Mouse (Mus musculus): ENCODE results near the gene Lin37. TPM values are rescaled to one million over a fixed set of nuclear protein-coding genes. Genes with fewer than 3 reads are reported as not detected.

The Lin37 gene
- 108 TPM for polyA plus RNA-seq (2017; shearing (Covaris generic))

DNA sequence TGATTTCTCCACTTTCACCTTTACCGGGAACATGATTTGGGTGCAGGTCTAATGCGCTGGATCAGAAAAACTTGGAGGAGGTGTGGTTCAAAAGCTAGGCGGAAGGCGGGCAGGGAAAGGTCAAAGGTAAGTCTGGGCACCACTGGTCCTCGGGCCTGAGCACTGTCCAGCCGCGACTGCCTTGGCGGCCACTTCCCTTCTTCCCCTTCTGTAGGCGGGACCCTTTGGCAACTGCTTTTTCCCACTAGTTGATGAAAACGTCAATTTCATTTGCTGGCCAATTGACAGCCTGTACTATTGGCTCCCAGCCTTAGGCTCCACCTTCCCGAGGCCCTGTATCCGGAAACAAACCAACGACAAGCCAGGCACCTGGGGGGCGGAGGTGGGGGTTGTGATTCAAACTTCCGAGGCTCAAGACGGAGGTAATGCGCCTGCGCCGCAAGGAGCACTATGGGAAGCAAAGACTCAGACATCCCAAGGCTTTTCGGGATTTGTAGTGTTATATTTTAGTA is at the start of gene Lin37:
Gene Lin37 (minus strand): TSS at position 396 of the 512 bp plus-strand sequence.

DNA sequence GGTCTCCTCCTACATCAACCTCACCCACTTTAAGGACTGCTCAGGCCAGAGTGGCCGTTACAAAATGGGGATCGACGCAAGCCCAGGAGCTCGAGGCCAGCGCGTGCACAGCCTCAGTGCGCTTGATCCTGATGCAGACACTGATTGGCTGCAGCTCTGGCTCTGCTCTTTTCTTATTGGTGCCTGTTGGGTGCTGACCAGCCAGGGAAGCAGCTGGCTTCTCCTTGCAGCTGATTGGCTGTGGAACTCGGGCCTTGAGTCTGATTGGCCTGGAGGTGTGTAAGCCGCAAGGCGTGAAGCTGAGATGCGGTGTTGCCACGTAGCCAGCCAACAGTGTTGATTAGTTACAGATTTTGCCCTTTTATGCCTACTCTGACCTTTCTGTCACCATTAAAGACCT is 39.1 kb upstream of the Lin37 start, which contains the start of gene Zbtb32:
Gene Zbtb32 (minus strand): TSS at position 124 of the 400 bp plus-strand sequence.

DNA sequence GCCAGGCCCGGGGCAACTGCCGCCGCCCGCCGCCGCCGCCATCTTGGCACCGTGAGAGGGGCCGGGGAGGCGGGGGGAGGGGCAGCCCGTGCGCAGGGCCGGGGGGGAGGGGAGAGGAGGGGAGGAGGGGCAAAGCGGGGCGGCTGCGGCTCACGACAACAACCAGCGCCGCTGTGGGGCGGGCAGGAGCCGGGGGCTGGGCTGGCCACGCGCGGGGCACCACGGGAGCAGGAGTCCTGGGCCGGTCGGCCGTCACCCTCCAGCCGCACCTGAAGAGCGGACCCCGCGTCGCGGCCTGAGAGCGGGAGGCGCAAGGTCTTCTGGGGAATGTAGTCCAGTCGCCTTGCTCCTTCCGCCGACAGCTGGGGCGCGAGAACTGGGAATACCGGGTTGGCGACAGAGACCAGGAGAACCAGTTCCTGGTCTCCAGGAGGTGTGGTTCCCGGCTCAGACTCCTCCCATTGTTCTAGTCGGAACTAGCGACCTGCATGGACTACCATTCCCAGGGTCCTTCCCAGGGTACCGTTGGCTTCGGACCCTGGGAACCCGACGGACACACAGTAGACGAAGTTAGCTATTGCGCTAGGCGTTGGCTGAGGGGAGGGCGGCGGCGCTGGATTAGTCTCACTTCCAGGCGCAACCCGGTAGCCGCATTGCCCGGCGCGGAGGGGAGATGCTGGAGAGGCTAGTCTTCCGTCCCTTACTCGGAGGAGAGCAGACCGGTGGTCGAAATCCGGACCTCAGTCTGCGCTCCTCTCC is 29.2 kb upstream of the Lin37 start, which contains the start of gene Kmt2b:
Gene Kmt2b (minus strand): TSS at position 51 of the 759 bp plus-strand sequence.

DNA sequence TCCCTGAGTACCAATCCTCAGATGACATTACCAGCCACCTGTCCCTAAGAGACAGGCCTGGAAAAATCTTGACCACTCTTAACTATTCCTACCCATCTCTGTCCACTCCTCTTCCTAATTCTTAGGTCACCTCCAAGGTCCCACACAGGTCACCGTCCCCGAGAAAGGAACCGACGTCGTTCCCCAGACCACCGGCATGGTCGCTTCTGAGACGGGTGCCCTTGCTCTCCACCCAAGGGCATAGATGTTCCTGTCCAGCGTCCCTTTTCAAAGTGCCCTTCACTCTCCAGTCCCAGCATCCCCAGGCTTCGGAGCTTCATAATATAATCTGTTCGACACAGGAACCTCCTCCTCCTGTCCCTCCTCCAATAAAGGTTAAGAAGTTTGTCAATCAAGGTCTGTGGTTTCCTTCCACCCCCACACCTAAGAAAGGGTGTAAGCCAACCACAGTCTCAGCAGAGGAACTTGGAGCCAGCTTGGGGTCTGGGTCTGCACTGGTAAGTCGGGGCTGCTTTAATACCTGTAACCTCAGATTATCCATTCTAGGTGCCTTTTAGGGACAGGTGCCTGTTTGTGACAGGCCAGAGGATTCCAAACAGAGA is 5.4 kb upstream of the Lin37 start, which contains the start of gene Igflr1:
Gene Igflr1 (plus strand): TSS at position 458 of the 602 bp plus-strand sequence.

DNA sequence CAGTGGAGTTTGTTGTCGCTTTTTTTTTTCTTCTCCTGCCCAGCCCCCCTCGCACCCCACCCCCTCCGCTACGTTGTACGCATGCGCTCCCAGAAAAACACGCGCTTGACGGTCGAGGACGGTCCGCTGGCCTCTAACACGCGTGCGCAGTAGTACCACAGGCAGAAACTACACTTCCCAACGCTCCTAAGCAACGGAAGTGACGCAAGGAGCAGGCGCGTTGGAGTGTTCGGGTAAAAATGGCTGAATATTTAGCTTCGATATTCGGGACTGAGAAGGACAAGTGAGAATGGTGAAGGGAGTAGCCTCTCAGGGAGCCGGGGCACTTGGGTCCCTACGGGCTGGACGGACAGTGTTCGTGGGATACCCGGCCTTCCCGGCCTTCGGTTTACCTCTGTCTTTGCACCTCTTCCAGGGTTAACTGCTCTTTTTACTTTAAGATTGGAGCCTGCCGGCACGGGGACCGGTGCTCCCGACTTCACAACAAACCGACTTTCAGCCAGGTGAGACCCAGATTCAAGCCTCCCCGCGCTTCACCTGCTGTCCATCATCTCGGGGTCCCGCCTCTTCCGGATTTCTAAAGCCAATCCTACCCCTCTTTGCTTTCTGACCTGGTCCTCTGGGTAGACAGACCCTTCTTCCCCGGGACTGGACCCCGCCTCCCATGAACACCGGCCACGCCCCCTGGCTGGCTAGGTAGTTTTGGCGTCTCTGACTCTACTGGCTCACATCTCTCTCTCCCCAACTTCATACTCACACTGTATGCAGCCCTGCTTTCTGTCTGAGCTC is 3.7 kb upstream of the Lin37 start, which contains the start of the genes U2af1l4, Gm49396 and Psenen:
Gene U2af1l4 (plus strand): TSS at position 185 of the 789 bp plus-strand sequence.
Gene Gm49396 (plus strand): TSS at position 228 of the 789 bp plus-strand sequence.
Gene Psenen (minus strand): TSS at position 511 of the 789 bp plus-strand sequence.

DNA sequence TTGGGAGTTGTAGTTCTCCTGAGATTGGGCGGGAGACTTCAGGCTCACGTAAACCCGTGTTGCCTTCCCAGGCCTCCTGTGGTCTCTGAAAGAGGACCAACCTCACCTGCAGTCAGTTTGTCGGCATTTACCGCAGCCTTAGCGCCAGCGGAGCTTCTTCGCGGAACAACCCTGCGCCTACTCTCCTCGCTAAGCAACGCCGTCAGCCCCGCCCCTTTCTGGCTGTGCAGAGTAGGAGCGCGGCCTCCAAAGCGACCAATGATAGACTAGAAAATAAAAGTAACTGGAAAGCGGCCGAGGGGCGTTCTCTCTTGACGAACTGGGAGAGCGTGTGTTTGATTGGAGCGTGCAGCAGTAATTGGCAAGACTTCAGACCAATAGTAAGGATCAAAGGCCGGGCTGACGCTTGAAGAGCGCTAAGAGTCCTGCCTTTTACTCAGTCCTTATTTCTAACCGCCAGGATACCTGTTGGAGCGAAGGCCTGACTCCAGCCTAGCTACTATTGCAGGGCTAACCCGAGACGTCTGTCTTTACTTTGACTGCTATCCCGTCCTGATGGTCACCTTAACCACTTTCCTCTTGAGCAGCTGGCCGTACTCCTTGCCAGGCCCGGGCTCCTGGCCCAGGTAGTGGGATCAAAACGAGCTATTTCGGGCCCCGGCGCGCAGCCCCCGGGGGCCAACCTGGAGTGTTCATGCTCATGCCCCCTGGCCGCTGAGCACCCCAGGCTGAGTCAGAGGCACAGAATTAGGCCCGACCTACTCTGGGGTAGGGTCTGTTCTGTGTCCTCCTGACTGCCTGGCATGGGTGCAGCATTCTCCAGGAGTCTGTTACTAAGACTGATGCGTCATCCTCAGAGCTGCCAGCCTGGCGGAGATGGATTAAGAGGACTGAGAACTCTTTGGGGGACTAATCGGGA is 7.3 kb downstream of the Lin37 start, which contains the start of the genes Hspb6 and Proser3:
Gene Hspb6 (plus strand): TSS at position 77 of the 919 bp plus-strand sequence.
Gene Proser3 (minus strand): TSS at position 198 of the 919 bp plus-strand sequence.

DNA sequence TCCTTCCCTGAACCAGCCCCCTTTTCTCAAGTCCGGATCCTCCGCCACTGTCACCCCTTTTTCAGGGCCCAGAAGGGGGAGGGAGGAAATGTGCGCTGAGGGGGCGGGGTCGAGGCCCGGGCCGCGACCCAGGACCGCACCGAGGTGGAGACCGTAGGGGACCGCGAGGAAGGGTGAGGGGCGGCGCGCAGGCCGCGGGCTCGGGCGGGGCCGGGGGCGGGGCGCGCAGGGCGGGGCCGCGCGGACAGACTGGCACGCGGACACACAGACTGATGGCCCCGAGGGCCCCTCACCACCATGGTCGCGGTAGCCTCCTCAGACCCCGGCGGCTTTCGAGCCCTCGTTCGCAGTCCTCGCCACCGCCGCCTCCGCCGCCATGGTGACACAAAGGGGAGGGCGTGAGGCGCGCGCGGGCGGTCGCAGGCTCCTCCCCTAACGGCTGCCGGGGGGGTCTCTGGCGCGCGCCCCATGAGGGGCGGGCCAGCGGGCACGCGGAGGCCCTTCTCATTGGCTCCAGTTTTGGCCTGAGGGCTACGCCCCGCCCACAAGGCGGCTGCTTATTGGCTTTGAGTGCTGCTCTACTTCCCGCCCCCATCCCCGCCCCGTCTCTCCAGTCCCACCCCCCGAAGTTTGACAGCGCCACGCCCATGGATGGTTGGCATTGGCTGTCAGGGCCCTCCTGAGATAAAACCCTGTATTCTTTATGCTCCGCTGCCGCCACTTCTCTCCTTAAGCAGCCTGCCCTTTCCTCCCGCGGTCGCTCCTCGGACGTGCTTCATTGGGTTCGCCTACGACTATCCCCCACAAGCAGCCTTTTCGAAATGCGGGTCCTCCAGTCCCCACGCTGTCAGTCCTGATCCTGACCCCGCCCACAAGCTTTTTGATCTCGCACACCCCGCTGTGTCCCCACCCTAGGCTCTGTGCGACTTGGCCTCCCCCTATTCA is 24.7 kb downstream of the Lin37 start, which contains the start of gene Arhgap33:
Gene Arhgap33 (minus strand): TSS at position 428 of the 945 bp plus-strand sequence.

Other genes starting within 250 kb of the Lin37 start
- 20.3 TPM for gene Syne4, start 245.0 kb downstream of the Lin37 start, polyA plus RNA-seq (2017; shearing (Covaris generic))
- not detected for gene E130208F15Rik, start 238.1 kb downstream of the Lin37 start, polyA plus RNA-seq (2017; shearing (Covaris generic))
- gene Sdhaf1, start 235.9 kb downstream of the Lin37 start, polyA plus RNA-seq (2017; shearing (Covaris generic)): 7.7 TPM
- not detected for gene Lrfn3, start 197.1 kb downstream of the Lin37 start, polyA plus RNA-seq (2017; shearing (Covaris generic))
- gene Tyrobp, start 146.1 kb downstream of the Lin37 start, polyA plus RNA-seq (2017; shearing (Covaris generic)): 7.6 TPM
- gene Hcst, start 140.0 kb downstream of the Lin37 start, polyA plus RNA-seq (2017; shearing (Covaris generic)): 400 TPM
- gene Nfkbid, start 138.1 kb downstream of the Lin37 start, polyA plus RNA-seq (2017; shearing (Covaris generic)): 106 TPM
- 5.2 TPM for gene Aplp1, start 114.3 kb downstream of the Lin37 start, polyA plus RNA-seq (2017; shearing (Covaris generic))
- not detected for gene Kirrel2, start 102.1 kb downstream of the Lin37 start, polyA plus RNA-seq (2017; shearing (Covaris generic))
- gene Nphs1, start 101.5 kb downstream of the Lin37 start, polyA plus RNA-seq (2017; shearing (Covaris generic)): not detected
- gene Prodh2, start 66.2 kb downstream of the Lin37 start, polyA plus RNA-seq (2017; shearing (Covaris generic)): not detected
- gene Arhgap33, start 24.8 kb downstream of the Lin37 start, polyA plus RNA-seq (2017; shearing (Covaris generic)): 1.1 TPM
- gene Hspb6, start 7.7 kb downstream of the Lin37 start, polyA plus RNA-seq (2017; shearing (Covaris generic)): 3.2 TPM
- gene Proser3, start 7.5 kb downstream of the Lin37 start, polyA plus RNA-seq (2017; shearing (Covaris generic)): 10.4 TPM
- gene U2af1l4, start 3.5 kb upstream of the Lin37 start, polyA plus RNA-seq (2017; shearing (Covaris generic)): 42.0 TPM
- 105 TPM for gene Gm49396, start 3.5 kb upstream of the Lin37 start, polyA plus RNA-seq (2017; shearing (Covaris generic))
- gene Psenen, start 3.8 kb upstream of the Lin37 start, polyA plus RNA-seq (2017; shearing (Covaris generic)): 242 TPM
- 243 TPM for gene Igflr1, start 5.6 kb upstream of the Lin37 start, polyA plus RNA-seq (2017; shearing (Covaris generic))
- gene Kmt2b, start 28.9 kb upstream of the Lin37 start, polyA plus RNA-seq (2017; shearing (Covaris generic)): 12.2 TPM
- gene Zbtb32, start 39.1 kb upstream of the Lin37 start, polyA plus RNA-seq (2017; shearing (Covaris generic)): 17.6 TPM
- 0.45 TPM for gene Upk1a, start 53.0 kb upstream of the Lin37 start, polyA plus RNA-seq (2017; shearing (Covaris generic))
- gene Cox6b1, start 66.3 kb upstream of the Lin37 start, polyA plus RNA-seq (2017; shearing (Covaris generic)): 808 TPM
- gene Etv2, start 76.0 kb upstream of the Lin37 start, polyA plus RNA-seq (2017; shearing (Covaris generic)): not detected
- 206 TPM for gene Rbm42, start 90.5 kb upstream of the Lin37 start, polyA plus RNA-seq (2017; shearing (Covaris generic))
- 31.3 TPM for gene Haus5, start 105.2 kb upstream of the Lin37 start, polyA plus RNA-seq (2017; shearing (Covaris generic))
- gene Pmis2, start 111.8 kb upstream of the Lin37 start, polyA plus RNA-seq (2017; shearing (Covaris generic)): not detected
- gene 2200002J24Rik, start 139.1 kb upstream of the Lin37 start, polyA plus RNA-seq (2017; shearing (Covaris generic)): not detected
- gene Atp4a, start 152.4 kb upstream of the Lin37 start, polyA plus RNA-seq (2017; shearing (Covaris generic)): not detected
- 109 TPM for gene Tmem147, start 169.7 kb upstream of the Lin37 start, polyA plus RNA-seq (2017; shearing (Covaris generic))
- gene Gapdhs, start 183.8 kb upstream of the Lin37 start, polyA plus RNA-seq (2017; shearing (Covaris generic)): 0.32 TPM
- gene Sbsn, start 191.6 kb upstream of the Lin37 start, polyA plus RNA-seq (2017; shearing (Covaris generic)): 1.5 TPM
- gene Dmkn, start 203.9 kb upstream of the Lin37 start, polyA plus RNA-seq (2017; shearing (Covaris generic)): not detected
- not detected for gene Krtdap, start 228.1 kb upstream of the Lin37 start, polyA plus RNA-seq (2017; shearing (Covaris generic))